Mouse (Mus musculus): ENCODE measurements around the gene Cul1. TPM values are rescaled to one million over a fixed set of nuclear protein-coding genes. Genes with fewer than 3 reads are reported as not detected.

Cul1 gene
- total RNA-seq, 2 experiments from 2014 or later: 53.3 to 62.7 TPM

- intact Hi-C loops (cut with DNase I): no loop called here
Measured at GRCm38 (mm10) chr6:47467058-47467457, 13.9 kb downstream of the Cul1 start.

GRCm38 (mm10) chr6:47469760-47470159, 16.6 kb downstream of the Cul1 start:
- intact Hi-C loops (cut with DNase I): no loop called here
- DNase-seq: no peak

More at GRCm38 (mm10) chr6:47467058-47467457, 13.9 kb downstream of the Cul1 start:
- DNase-seq: no peak

- DNase-seq: no peak
- intact Hi-C loops (cut with DNase I): no loop called here
Measured at GRCm38 (mm10) chr6:47472444-47472843, 19.2 kb downstream of the Cul1 start.

GRCm38 (mm10) chr6:47482027-47482426, 28.8 kb downstream of the Cul1 start:
- intact Hi-C loops (cut with DNase I): no loop called here
- DNase-seq: no peak

- DNase-seq: no peak
- intact Hi-C loops (cut with DNase I): no loop called here
Measured at GRCm38 (mm10) chr6:47494562-47494961, 41.4 kb downstream of the Cul1 start.

- intact Hi-C loops (cut with DNase I): no loop called here
- no peak for DNase-seq
Measured at GRCm38 (mm10) chr6:47520030-47520429, 66.8 kb downstream of the Cul1 start.

- DNase-seq: no peak
- intact Hi-C loops (cut with DNase I): no loop called here
Measured at GRCm38 (mm10) chr6:47522431-47522830, 69.2 kb downstream of the Cul1 start.

GRCm38 (mm10) chr6:47525041-47525440, 71.8 kb downstream of the Cul1 start:
- intact Hi-C loops (cut with DNase I): no loop called here
- DNase-seq: no peak

- intact Hi-C loops (cut with DNase I): no loop called here
- DNase-seq: no peak
Measured at GRCm38 (mm10) chr6:47526446-47526845, 73.2 kb downstream of the Cul1 start.

GRCm38 (mm10) chr6:47527129-47527528, 73.9 kb downstream of the Cul1 start:
- no peak for DNase-seq
- intact Hi-C loops (cut with DNase I): no loop called here

GRCm38 (mm10) chr6:47527655-47528054, 74.5 kb downstream of the Cul1 start:
- intact Hi-C loops (cut with DNase I): no loop called here
- DNase-seq: no peak

- intact Hi-C loops (cut with DNase I): no loop called here
- DNase-seq: no peak
Measured at GRCm38 (mm10) chr6:47532547-47532946, 79.3 kb downstream of the Cul1 start.

GRCm38 (mm10) chr6:47535333-47535732, 82.1 kb downstream of the Cul1 start:
- no peak for DNase-seq
- intact Hi-C loops (cut with DNase I): no loop called here

- intact Hi-C loops (cut with DNase I): no loop called here
- DNase-seq: no peak
Measured at GRCm38 (mm10) chr6:47552280-47552679, 99.1 kb downstream of the Cul1 start.

- DNase-seq: no peak
- intact Hi-C loops (cut with DNase I): no loop called here
Measured at GRCm38 (mm10) chr6:47559287-47559686, 106.1 kb downstream of the Cul1 start.

GRCm38 (mm10) chr6:47560407-47560806, 107.2 kb downstream of the Cul1 start:
- intact Hi-C loops (cut with DNase I): loop anchor here (5.0 kb wide), 1 partner anchor 72 kb away; no protein-coding TSS in a partner anchor
- DNase-seq: no peak

- DNase-seq: no peak
Measured at GRCm38 (mm10) chr6:47560846-47561245, 107.6 kb downstream of the Cul1 start.

GRCm38 (mm10) chr6:47561426-47561825, 108.2 kb downstream of the Cul1 start:
- intact Hi-C loops (cut with DNase I): loop anchor here (5.0 kb wide), 1 partner anchor 71 kb away; no protein-coding TSS in a partner anchor
- no peak for DNase-seq

More at GRCm38 (mm10) chr6:47560846-47561245, 107.6 kb downstream of the Cul1 start:
- intact Hi-C loops (cut with DNase I): loop anchor here (5.0 kb wide), 1 partner anchor 71 kb away; no protein-coding TSS in a partner anchor

- no peak for DNase-seq
- intact Hi-C loops (cut with DNase I): no loop called here
Measured at GRCm38 (mm10) chr6:47565326-47566035, 112.3 kb downstream of the Cul1 start.

- DNase-seq: no peak
- intact Hi-C loops (cut with DNase I): no loop called here
Measured at GRCm38 (mm10) chr6:47572887-47573286, 119.7 kb downstream of the Cul1 start.
